Mouse (Mus musculus) cerebellum, postnatal 14 days (tissue): ENCODE measurements around the gene Mvb12a.

Experiments used
- DNase-seq, 2 experiments: peaks; one replicate each; pipeline ENCODE4 v3.0.0; 2021; ENCODE audit warnings: mixed read lengths in 2 of 2

Mvb12a gene

GRCm38 (mm10) chr8:71542632-71543343, at the start of gene Mvb12a:
TSS of gene Mvb12a (plus strand) at chr8:71542922.
- peak; percentile 96 to 97 for DNase-seq

- DNase-seq: peak; percentile 90 to 94
Observed at GRCm38 (mm10) chr8:71495039-71495438, 47.7 kb upstream of the Mvb12a start.

- DNase-seq: no peak
Observed at GRCm38 (mm10) chr8:71495811-71496210, 46.9 kb upstream of the Mvb12a start.

DNA sequence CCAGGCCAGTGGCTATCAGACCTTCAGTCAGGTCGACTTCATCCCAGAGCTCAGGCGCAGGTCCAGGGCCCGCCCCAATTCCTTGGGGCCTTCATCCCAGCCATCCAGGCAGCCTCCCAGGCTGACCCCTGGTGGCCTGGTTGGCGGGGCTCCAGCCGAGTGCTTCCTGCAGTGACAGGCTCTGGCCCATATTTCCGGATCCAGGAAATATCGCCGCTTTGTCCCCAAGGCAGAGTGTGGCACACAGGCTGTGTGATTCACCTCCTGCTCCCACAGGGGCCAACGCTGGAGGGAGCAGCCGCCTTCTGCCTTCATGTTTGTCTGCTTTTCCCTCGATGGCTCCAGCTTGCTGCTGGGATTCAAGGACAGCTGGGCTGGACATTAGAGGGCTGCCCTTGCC, 46.2 kb upstream of the Mvb12a start:
- DNase-seq: peak; percentile 72 to 76

GRCm38 (mm10) chr8:71497077-71497645, 45.6 kb upstream of the Mvb12a start:
- no peak for DNase-seq

DNA sequence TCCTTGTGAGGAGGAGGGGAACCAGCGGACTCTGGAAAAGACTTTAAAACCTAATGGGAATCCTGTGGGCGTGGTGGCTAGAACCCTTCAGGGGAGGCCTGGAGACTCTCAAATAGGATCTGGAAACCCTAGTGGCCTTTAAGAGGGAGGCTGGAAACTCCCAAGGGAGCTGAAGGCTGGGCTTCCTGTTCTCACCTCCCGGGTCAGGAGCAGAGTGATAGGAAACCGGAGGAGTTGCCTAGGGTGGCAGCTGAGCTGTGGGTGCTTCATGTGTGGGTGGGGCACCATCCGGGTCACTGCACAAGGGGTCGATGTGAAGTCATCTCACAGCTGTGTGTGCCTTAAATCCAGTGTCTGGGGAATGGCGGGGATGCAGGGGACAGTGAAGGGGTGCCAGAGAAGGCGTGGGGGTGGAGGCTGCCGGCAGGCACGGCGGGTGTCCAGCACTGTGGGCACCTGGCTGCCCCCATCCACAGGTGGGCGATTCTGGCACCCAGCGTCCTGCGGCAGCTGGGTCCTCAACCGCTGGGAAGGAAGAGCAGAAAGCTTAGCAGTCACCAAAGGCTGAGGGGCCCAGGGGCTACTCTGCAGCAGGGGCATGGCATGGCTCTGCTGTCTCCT, 44.7 kb upstream of the Mvb12a start:
- DNase-seq: no peak

DNA sequence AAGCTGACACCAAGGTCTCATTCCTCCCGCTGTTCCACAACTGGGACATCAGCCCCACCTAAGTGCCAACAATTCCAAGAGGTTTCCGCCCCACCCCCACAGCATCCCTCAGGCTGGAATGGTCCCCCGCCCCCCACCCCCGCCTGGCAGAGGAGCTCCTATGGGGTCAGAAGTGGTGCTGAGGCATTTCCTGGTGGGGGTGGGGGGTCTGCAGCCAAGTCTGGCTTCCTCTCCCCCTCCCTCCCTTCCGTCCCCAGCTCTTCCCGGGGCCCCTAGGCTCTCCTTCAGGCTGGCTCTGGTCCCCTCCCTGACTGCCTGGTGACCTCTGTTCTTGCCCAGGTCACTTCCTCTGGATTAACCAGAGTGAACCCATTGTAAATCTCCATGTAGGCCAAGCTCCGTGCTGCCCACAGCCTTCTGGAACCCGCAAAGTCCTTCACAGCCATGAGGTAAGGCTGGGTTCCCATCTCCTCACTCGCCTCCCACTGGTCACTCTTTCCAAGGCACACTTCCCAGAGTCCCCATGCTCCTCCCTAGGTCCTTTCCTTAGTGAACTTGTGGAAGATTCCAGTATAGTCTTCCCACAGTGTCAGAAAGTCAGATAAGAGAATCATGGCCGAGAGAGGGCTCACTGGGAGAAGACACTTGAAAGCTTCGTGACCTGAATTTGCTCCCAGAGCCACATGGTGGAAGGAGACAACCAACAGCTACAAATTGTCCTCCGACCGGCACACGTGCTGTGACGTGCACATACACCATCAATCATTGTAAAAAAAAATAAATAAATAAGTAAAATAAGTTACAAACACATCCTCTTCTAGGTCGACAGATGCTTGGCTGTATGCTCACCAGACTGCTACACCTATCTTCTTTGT, 43.7 kb upstream of the Mvb12a start:
- no peak for DNase-seq

- DNase-seq: no peak
Observed at GRCm38 (mm10) chr8:71504349-71504748, 38.4 kb upstream of the Mvb12a start.

DNA sequence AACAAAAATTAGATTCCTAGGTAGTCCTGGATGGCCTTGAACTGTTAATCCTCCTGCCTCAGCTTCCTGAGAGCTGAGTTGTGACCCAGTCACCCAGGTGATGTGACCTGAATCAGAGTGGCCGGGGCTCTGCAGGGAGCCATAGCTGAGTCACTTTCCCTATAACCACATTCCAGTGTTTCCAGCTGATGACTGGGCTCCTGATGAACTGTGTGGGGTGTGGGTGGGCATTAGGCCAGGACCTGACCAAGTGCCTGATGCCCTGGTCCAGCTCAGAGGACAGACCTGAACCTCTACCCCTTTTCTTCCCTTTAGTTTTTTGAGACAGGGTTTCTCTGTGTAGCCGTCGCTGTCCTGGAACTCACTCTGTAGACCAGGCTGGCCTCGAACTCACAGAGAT, 37.4 kb upstream of the Mvb12a start:
- no peak for DNase-seq

GRCm38 (mm10) chr8:71505979-71506378, 36.7 kb upstream of the Mvb12a start:
- peak; percentile 69 to 74 for DNase-seq

DNA sequence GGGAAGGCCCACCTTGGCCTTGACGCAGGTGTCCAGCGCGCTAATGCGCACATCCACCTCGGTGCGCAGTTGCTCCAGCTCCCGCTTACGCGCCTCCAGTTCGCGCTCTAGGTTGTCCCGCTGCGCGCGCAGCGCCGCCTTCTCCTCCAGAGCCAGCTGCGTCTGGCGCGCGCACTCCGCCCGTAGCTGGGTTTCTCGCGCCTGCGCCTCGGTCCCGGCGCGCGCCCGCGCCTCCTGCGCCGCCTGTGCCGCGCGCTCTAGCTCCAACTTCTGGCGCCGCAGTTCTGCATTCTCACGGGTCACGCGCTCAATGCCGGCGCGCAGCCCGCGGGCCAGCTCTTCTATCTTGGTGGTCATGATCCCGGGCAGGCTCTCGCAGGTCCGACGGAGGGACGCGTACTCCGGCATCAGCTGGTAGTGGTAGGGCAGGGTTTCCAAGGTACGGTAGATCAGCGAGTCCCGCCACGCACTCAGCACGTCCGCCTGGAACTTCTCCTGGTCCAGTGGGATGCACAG, 35.1 kb upstream of the Mvb12a start:
- peak; percentile 77 for DNase-seq

GRCm38 (mm10) chr8:71509316-71509715, 33.4 kb upstream of the Mvb12a start:
- DNase-seq: no peak

DNA sequence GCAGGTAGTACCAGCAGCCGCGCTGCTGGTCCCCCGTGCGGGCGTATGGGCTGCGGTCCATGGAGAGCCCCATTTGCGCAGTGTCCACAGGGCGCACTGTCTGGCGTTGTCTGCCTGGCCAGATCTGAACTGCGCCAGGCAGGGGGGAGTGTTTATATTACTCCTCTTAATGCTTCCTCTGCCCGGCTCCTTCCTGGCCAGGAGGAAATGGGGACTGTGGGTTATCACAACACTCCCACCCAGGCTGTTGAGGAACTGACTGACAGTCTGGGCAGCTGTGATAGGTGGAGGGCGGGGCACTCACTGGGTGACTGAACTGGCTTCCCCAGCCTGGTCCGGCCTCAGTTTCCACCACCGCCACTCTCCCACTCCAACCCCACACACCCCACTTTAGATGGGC, 31.1 kb upstream of the Mvb12a start, which contains the start of gene Plvap:
Gene Plvap (minus strand): TSS at position 109 of the 400 bp plus-strand sequence.
- DNase-seq: no peak

- DNase-seq: no peak
Observed at GRCm38 (mm10) chr8:71513018-71513754, 29.5 kb upstream of the Mvb12a start.

DNA sequence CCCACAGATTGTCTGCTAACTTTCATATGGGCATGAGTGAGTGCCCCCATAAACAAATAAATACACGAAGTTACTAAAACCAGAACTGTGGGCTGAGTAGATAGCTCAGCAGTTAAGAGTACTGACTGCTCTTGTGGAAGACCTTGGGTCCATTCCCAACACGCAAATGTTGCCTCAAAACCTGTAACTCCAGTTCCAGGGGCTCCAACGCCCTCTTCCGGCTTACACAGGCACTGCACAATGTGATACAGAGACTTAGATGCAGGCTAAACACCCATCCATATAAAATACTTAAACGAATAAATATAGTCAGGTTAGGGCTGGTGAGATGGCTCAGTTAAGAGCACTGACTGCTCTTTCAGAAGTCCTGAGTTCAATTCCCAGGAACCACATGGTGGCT, 27.7 kb upstream of the Mvb12a start:
- no peak for DNase-seq

DNA sequence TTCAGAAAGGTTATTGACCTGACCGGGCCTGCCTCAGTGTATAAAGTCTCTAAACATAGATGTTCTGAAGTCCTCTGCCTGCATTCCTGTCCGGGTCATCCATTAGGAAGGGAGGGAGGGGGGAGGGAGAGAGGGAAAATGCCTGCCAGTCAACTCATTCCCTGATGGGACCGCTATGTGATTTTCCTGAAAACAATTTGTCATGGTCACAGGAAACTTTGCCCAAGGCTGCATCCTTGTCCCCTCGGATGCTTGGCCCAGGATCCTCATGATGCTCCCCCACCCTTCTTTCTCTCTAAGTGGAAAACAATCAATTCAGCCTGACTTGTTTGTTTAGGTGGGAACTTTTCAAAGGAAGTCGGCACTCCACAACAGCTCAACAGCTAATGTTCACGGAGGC, 25.9 kb upstream of the Mvb12a start:
- DNase-seq: no peak

- DNase-seq: peak; percentile 64 to 79
Observed at GRCm38 (mm10) chr8:71519037-71519825, 23.5 kb upstream of the Mvb12a start.

- DNase-seq: peak; percentile 93 to 97
Observed at GRCm38 (mm10) chr8:71521634-71522033, 21.1 kb upstream of the Mvb12a start.

GRCm38 (mm10) chr8:71525226-71526050, 17.3 kb upstream of the Mvb12a start, which contains the start of gene Ccdc194:
TSS of gene Ccdc194 (minus strand) at chr8:71525711.
- no peak for DNase-seq

DNA sequence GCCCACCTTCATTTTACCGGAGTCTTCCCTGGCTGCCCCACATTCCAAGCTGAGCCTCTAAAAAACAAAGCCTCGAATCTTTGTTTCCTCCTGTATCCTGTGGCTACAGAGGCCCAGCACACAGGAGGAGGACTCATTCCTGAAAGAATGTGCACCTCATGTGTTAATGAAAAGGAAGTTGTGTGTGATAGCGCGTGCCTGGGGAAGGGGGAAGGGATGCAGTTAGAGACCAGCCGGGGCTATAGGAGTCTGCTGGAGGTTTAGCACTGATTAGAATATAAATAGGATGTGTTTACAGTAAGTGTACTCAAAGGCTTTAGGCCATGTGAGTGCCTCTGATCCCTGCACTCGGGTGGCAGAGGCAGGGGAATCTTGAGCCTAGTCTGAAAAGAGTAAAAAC, 16.4 kb upstream of the Mvb12a start:
- DNase-seq: no peak
